Mouse (Mus musculus) brain, embryonic 14.5 days (tissue): ENCODE results near the gene Elovl2.

Source experiments
- CTCF ChIP-seq: fragments of 200-500 bp; IDR thresholded peaks from 2 replicates; pipeline ENCODE4 v1.5.1; 2012; ENCODE audit warnings: inconsistent platforms, mild to moderate bottlenecking, moderate library complexity, borderline replicate concordance; ENCODE audit not compliant: insufficient read depth, insufficient read length; ENCODE audit errors: extremely low read depth
- POLR2A ChIP-seq: fragments of 200-500 bp; IDR thresholded peaks from 2 replicates; pipeline ENCODE4 v1.6.1; 2012; ENCODE audit warnings: mild to moderate bottlenecking, inconsistent platforms, borderline replicate concordance; ENCODE audit not compliant: poor library complexity, insufficient read depth, insufficient read length, severe bottlenecking; ENCODE audit errors: extremely low read depth

GRCm38 (mm10) chr13:41257851-41258250 lies 37.6 kb upstream of the Elovl2 start:
- TF ChIP-seq CTCF (no peak), POLR2A (no peak)
